Mouse (Mus musculus): ENCODE results near the gene Pga5.

- TF ChIP-seq GATA1 (IDR thresholded peaks at IDR 0.05; ENCODE audit: borderline replicate concordance, low read length) (no peak), FLI1 (IDR thresholded peaks at IDR 0.05; ENCODE audit: low read length) (no peak)
Measured at GRCm38 (mm10) chr19:10710751-10711150, 32.9 kb upstream of the Pga5 start.
